Mouse (Mus musculus) midbrain, embryonic 14.5 days (tissue): ENCODE data around the gene Shc1. TPM values are rescaled to one million over a fixed set of nuclear protein-coding genes. Genes with fewer than 3 reads are reported as not detected.

Experiments used
- ATAC-seq: fragments of 200-750 bp; cut with Nextera tagmentation; 2 replicates; pipeline ENCODE4 v1.8.0; 2017; ENCODE audit warnings: moderate number of reproducible peaks, moderate library complexity; ENCODE audit not compliant: low FRiP score, low TSS enrichment
- DNase-seq: peaks from one replicate; pipeline ENCODE4 v3.0.0-alpha.2; 2015
- H3K27ac ChIP-seq: fragments of 300-500 bp; sonication (generic); replicated peaks from 2 replicates; pipeline ENCODE4 v1.5.1; 2014; ENCODE audit warnings: mild to moderate bottlenecking, low read depth, low read length, moderate library complexity
- H3K27me3 ChIP-seq: fragments of 300-500 bp; sonication (generic); 2 replicates; pipeline ENCODE4 v1.6.1; 2014; ENCODE audit warnings: low read length, control low read depth, mixed read lengths; ENCODE audit not compliant: control insufficient read depth, insufficient read depth
- H3K36me3 ChIP-seq: fragments of 300-500 bp; sonication (generic); 2 replicates; pipeline ENCODE4 v1.6.1; 2014; ENCODE audit warnings: low read length, control low read depth; ENCODE audit not compliant: control insufficient read depth, insufficient read depth
- H3K4me1 ChIP-seq: fragments of 300-500 bp; sonication (generic); 2 replicates; pipeline ENCODE4 v1.6.1; 2014; ENCODE audit warnings: mild to moderate bottlenecking, antibody characterized with exemption, low read length, control low read depth; ENCODE audit not compliant: control insufficient read depth, insufficient read depth
- H3K4me2 ChIP-seq: fragments of 300-500 bp; sonication (generic); 2 replicates; pipeline ENCODE4 v1.6.1; 2014; ENCODE audit warnings: mild to moderate bottlenecking, low read length, moderate library complexity
- H3K4me3 ChIP-seq: fragments of 300-500 bp; sonication (generic); replicated peaks from 2 replicates; pipeline ENCODE4 v1.5.1; 2014; ENCODE audit warnings: low read depth, low read length
- H3K9ac ChIP-seq: fragments of 300-500 bp; sonication (generic); replicated peaks from 2 replicates; pipeline ENCODE4 v1.6.1; 2014; ENCODE audit warnings: mild to moderate bottlenecking, low read length, moderate library complexity
- H3K9me3 ChIP-seq: fragments of 300-500 bp; sonication (generic); 2 replicates; pipeline ENCODE4 v1.6.1; 2016; ENCODE audit warnings: low read length, control low read depth, mixed read lengths; ENCODE audit not compliant: control insufficient read depth
- WGBS: fragments of 180-500 bp; shearing (Covaris S2); extraction: QIAGEN DNeasy Blood & Tissue Kit; methylation state at CpG from one replicate; pipeline ENCODE4 v1.1.7; 2014; 5-methylcytosine and 5-hydroxymethylcytosine counted together
- polyA plus RNA-seq: library from polyadenylated mRNA; unstranded; fragments of >200 nt; fragmentation: Nextera tagmentation; extraction: Ambion mirVana; gene quantifications from 2 replicates; pipeline ENCODE4 v1.2.1, GENCODE M21; 2014

Gene Shc1
- polyA plus RNA-seq, 1 experiment from 2014 or later: 10.2 TPM

DNA sequence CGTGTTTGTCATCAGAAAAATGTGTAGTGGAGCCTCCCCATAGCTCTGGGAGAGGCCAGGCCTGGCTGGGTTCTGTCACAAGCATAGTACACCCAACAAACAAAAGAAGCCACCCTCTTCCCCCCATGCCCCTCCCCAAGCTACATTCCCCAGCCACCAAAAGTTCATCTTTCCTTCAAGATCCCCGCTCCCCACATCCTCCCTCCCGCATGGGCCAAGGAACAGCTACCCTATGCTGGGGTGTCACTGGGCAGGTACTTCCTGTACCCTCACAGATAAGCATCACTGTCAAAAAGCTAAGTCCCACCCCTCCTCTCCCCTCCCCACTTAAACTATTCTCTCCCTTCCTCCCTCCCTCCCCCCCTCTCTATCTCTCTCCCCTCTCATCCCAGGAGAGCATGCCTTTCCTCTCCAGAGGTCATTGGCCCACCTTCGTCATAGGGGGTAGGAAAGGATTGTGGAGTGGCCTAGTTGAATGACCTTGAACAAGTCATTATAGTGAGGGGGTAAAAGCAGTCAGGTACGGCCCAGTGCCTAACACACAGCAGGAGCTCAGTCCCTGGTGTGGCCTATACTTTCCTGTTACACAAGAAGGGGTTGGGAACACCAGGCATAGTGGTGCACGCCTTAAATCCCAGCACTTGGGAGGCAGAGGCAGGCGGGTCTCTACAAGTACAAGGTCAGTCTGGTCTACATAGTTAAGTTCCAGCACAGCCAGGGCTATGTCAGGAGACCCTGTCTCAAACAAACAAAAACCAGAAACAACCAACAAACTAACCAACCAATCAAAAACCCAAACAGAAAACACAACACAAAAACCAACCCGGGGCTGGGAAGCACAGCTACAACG, 36.0 kb upstream of the Shc1 start:
- Histone ChIP-seq H3K9me3 (no peaks in the 10 kb centered on the region), H3K4me1 (peaks cover 11% of the 10 kb centered on the region; the same call in 1 of the 2 replicates), H3K4me2 (no peak overlapping the region), H3K27ac (no peak overlapping the region), H3K27me3 (no peaks in the 10 kb centered on the region), H3K4me3 (no peak overlapping the region), H3K36me3 (no peaks in the 10 kb centered on the region), H3K9ac (no peak overlapping the region)
- no peak for ATAC-seq
- DNase-seq: no peak
- 85% methylated on average over 9 of the region's 9 CpGs for WGBS

DNA sequence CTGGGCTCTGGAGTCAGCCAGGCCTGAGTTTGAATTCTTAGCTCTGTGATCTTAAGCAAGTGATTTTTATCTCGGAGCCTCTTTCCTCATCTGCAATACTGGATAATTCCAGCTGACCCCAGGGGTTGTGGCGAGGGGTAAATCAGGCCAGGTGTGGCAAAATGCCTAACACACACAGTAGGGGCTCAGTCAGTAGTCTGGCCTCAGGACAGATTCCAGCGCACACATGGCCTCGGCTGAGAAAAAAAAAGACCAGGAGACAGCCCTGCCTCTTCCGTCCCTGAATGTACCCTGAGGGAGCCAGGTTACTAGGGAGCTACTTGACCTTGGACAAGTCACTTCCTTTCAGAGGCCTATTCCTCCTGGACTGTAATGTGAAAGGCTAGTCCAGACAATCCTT, 35.3 kb upstream of the Shc1 start:
- WGBS: 86% methylated on average over 5 of the region's 5 CpGs

GRCm38 (mm10) chr3:89383651-89384255, 34.5 kb upstream of the Shc1 start:
- WGBS: 87% methylated on average over 5 of the region's 5 CpGs
- no peaks in the 10 kb centered on the region for H3K36me3 ChIP-seq
- no peak overlapping the region for H3K9ac ChIP-seq
- H3K27me3 ChIP-seq: no peaks in the 10 kb centered on the region
- no peak overlapping the region for H3K4me2 ChIP-seq
- DNase-seq: no peak
- no peak overlapping the region for H3K4me3 ChIP-seq
- no peaks in the 10 kb centered on the region for H3K9me3 ChIP-seq
- 0 out of 2 replicates have a peak, but pooled peaks cover 4% of the 10 kb centered on the region for H3K4me1 ChIP-seq
- no peak overlapping the region for H3K27ac ChIP-seq
- ATAC-seq: no peak

More for the DNA sequence above, 35.3 kb upstream of the Shc1 start:
- H3K27me3 ChIP-seq: no peaks in the 10 kb centered on the region
- no peak overlapping the region for H3K4me3 ChIP-seq
- H3K4me1 ChIP-seq: peaks cover 10% of the 10 kb centered on the region; the same call in 1 of the 2 replicates
- H3K9ac ChIP-seq: no peak overlapping the region
- no peaks in the 10 kb centered on the region for H3K9me3 ChIP-seq
- no peak overlapping the region for H3K4me2 ChIP-seq
- ATAC-seq (no peak), DNase-seq (no peak)
- H3K36me3 ChIP-seq: no peaks in the 10 kb centered on the region
- no peak overlapping the region for H3K27ac ChIP-seq

GRCm38 (mm10) chr3:89384331-89385076, 33.7 kb upstream of the Shc1 start:
- DNase-seq (peak; percentile 14), ATAC-seq (no peak)

GRCm38 (mm10) chr3:89385451-89385850, 32.8 kb upstream of the Shc1 start:
- WGBS: 50% methylated on average over 11 of the region's 11 CpGs
- no peak for ATAC-seq
- Histone ChIP-seq H3K4me2 (no peak overlapping the region), H3K9me3 (no peaks in the 10 kb centered on the region), H3K27me3 (no peaks in the 10 kb centered on the region), H3K27ac (no peak overlapping the region), H3K9ac (no peak overlapping the region), H3K4me1 (no peaks in the 10 kb centered on the region), H3K36me3 (no peaks in the 10 kb centered on the region), H3K4me3 (no peak overlapping the region)
- DNase-seq: no peak

More at GRCm38 (mm10) chr3:89384331-89385076, 33.7 kb upstream of the Shc1 start:
- H3K36me3 ChIP-seq: no peaks in the 10 kb centered on the region
- no peaks in the 10 kb centered on the region for H3K9me3 ChIP-seq
- WGBS: 47% methylated on average over 12 of the region's 12 CpGs
- no peak overlapping the region for H3K27ac ChIP-seq
- no peak overlapping the region for H3K4me2 ChIP-seq
- H3K4me3 ChIP-seq: no peak overlapping the region
- H3K9ac ChIP-seq: no peak overlapping the region
- no peaks in the 10 kb centered on the region for H3K27me3 ChIP-seq
- H3K4me1 ChIP-seq: no peaks in the 10 kb centered on the region

DNA sequence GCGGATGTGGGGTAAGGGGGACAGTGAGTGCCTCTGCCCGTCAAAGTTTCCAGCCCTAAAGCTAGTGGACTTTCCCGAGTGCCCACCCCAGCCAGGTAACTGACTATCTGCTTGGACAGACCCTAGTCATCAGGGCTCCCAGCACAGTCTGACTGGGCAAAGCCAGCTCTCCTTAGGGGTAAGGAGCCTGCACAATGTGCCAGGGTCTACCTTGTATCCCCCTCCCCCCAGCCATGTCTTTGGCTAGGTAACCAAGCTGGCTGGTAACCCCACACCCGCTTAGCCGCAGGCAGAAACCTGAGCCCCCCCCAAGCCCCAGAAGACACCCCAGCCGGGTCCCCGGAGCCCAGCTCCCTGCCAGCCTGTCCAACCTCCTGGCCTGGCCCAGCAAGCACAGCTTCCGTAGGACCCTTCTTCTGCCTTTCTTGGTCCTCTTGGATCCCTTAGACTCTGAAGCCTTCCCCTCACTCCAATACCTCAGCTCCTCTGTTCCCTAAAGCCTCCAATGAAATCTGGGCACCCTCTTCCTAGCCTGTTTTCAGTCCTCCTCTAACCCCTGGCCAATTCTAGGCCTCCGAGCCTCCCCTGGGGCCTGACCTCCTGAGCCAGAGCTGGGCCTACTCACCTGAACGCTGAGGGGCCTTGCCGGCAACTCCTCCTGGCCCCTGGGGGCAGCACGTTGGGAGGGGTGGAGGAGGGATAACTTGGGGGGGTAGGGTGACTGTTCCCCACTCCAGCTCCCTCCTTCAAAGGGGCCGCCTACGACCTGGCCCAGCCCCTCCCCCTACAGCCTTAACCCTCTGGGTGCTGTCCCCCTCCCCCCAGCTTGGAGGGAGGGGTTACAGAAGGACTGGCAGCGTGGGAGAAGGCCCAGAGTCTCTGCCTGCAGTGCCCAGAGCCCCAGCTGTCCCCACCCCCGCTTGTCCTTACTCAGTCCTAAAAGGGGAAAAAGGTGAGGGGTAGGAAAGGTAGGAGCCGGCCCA, 31.5 kb upstream of the Shc1 start:
- DNase-seq (no peak), ATAC-seq (no peak)
- H3K27ac ChIP-seq: no peak overlapping the region
- H3K9me3 ChIP-seq: no peaks in the 10 kb centered on the region
- H3K36me3 ChIP-seq: no peaks in the 10 kb centered on the region
- no peak overlapping the region for H3K4me2 ChIP-seq
- H3K9ac ChIP-seq: no peak overlapping the region
- H3K4me3 ChIP-seq: no peak overlapping the region
- WGBS: 56% methylated on average over 17 of the region's 17 CpGs
- peaks cover 11% of the 10 kb centered on the region for H3K4me1 ChIP-seq
- no peaks in the 10 kb centered on the region for H3K27me3 ChIP-seq

DNA sequence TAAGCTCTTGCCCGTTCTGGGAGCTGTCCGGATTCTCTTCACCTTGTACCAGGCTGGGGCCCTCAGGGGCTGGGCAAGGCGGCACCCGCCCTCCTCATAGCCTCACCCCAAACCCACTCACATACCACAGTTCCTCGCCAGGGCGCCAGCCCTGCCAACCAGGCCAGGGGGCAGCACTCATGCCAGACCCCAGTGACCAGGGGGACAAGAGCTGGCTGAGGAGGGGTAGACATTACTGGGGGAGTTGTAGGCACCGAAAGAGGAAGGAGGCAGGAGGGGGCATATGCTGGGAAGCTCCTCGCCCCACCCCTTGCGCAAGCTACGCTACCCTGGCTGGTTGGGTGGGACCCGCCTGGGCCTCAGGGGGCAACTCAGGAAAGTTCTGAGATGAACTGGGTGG, 30.6 kb upstream of the Shc1 start:
- whole genome bisulfite sequencing: 77% methylated on average over 9 of the region's 11 CpGs
- Histone ChIP-seq H3K4me2 (no peak overlapping the region), H3K9me3 (no peaks in the 10 kb centered on the region), H3K27ac (no peak overlapping the region), H3K9ac (no peak overlapping the region), H3K4me3 (no peak overlapping the region), H3K4me1 (peaks cover 20% of the 10 kb centered on the region), H3K36me3 (no peaks in the 10 kb centered on the region), H3K27me3 (no peaks in the 10 kb centered on the region)
- ATAC-seq: no peak
- DNase-seq: no peak
